Mouse (Mus musculus) stomach, embryonic 14.5 days (tissue): ENCODE measurements at regions not wholly inside any gene's neighbourhood (a gene's known extent, or its start where the extent isn't known, plus 50 kb on each side); places are given as distances from the start of the nearest gene placed in this dataset.

Experiments
- ATAC-seq: fragments of 200-750 bp; cut with Nextera tagmentation; 2 replicates; pipeline ENCODE4 v1.8.0; 2017; ENCODE audit warnings: low read depth, moderate TSS enrichment; ENCODE audit not compliant: insufficient number of reproducible peaks, insufficient read depth, low FRiP score
- H3K27ac ChIP-seq: fragments of 300-500 bp; sonication (generic); 2 replicates; pipeline ENCODE4 v1.5.1; 2014; ENCODE audit warnings: mild to moderate bottlenecking, low read length, moderate library complexity, mixed read lengths
- H3K27me3 ChIP-seq: fragments of 300-500 bp; sonication (generic); 2 replicates; pipeline ENCODE4 v1.6.1; 2014; ENCODE audit warnings: low read length, control low read depth, mixed read lengths; ENCODE audit not compliant: control insufficient read depth, insufficient read depth
- H3K36me3 ChIP-seq: fragments of 300-500 bp; sonication (generic); 2 replicates; pipeline ENCODE4 v1.6.1; 2014; ENCODE audit warnings: mild to moderate bottlenecking, control low read depth, low read length, moderate library complexity, mixed read lengths; ENCODE audit not compliant: control insufficient read depth, insufficient read depth
- H3K4me1 ChIP-seq: fragments of 300-500 bp; sonication (generic); 2 replicates; pipeline ENCODE4 v1.6.1; 2014; ENCODE audit warnings: low read length, control low read depth, mixed read lengths; ENCODE audit not compliant: control insufficient read depth, insufficient read depth
- H3K4me2 ChIP-seq: fragments of 300-500 bp; sonication (generic); replicated peaks from 2 replicates; pipeline ENCODE4 v1.6.1; 2014; ENCODE audit warnings: low read depth, low read length, control low read depth
- H3K4me3 ChIP-seq: fragments of 300-500 bp; sonication (generic); 2 replicates; pipeline ENCODE4 v1.5.1; 2014; ENCODE audit warnings: low read depth, low read length, control low read depth
- H3K9ac ChIP-seq: fragments of 300-500 bp; sonication (generic); replicated peaks from 2 replicates; pipeline ENCODE4 v1.6.1; 2014; ENCODE audit warnings: low read depth, mild to moderate bottlenecking, control low read depth, low read length, moderate library complexity, mixed read lengths
- H3K9me3 ChIP-seq: fragments of 300-500 bp; sonication (generic); 2 replicates; pipeline ENCODE4 v1.6.1; 2016; ENCODE audit warnings: low read depth, low read length, control low read depth; ENCODE audit not compliant: control insufficient read depth
- WGBS: fragments of 180-500 bp; shearing (Covaris S2); extraction: QIAGEN DNeasy Blood & Tissue Kit; methylation state at CpG from one replicate; pipeline ENCODE4 v1.1.7; 2014; 5-methylcytosine and 5-hydroxymethylcytosine counted together

DNA sequence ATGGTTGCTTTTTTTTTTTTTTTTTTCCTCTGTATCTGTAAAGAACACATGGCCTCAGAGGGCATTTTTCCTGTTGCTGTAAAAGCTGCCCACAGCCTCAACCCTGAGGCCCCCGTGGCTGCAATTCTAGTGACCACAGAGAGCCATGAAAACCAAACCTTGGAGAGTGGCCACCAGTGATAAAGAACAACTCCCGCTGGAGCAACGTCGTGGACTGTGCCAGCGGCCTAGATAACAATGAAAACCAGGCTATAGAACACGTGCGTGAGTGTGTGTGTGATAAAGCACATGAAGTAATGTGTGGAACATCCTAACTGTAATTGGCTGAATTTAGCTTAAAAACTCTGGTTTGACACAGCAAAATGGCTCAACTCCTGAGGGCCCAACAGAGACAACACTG lies 392.9 kb upstream of the Igfbp3 start:
- Histone ChIP-seq H3K9me3 (no peaks in the 10 kb centered on the region), H3K4me2 (no peak overlapping the region), H3K27ac (no peak overlapping the region), H3K9ac (no peak overlapping the region), H3K27me3 (no peaks in the 10 kb centered on the region), H3K36me3 (no peaks in the 10 kb centered on the region), H3K4me3 (no peak overlapping the region), H3K4me1 (no peaks in the 10 kb centered on the region)
- ATAC-seq, result no peak
- 79% methylated on average over 7 of the region's 7 CpGs for WGBS

GRCm38 (mm10) chr11:7592010-7592409 lies 378.3 kb upstream of the Igfbp3 start:
- no peaks in the 10 kb centered on the region for H3K36me3 ChIP-seq
- no peak overlapping the region for H3K4me2 ChIP-seq
- no peaks in the 10 kb centered on the region for H3K27me3 ChIP-seq
- H3K9ac ChIP-seq, result no peak overlapping the region
- H3K4me3 ChIP-seq, result no peak overlapping the region
- 79% methylated on average over 4 of the region's 4 CpGs for WGBS
- H3K27ac ChIP-seq, result no peak overlapping the region
- H3K4me1 ChIP-seq, result no peaks in the 10 kb centered on the region
- H3K9me3 ChIP-seq, result no peaks in the 10 kb centered on the region
- ATAC-seq, result no peak

DNA sequence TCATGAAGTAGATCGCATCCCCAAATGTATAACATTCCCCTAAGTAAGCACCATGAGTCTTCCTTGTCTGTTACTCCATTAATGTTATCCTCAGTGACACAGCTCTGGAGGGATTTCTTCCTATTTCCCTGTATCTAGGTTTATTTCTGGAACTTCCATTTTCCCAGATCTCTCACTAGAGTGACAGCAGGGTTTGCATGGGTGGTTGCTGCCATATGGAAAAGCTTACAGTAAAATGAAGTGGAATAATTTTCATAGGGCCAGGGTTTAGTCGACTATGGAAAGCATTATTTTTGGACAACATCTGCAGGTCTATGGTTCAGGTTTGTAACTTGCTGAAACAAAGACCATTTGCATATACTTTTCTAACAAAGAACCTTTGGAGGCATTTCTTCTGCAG lies 369.6 kb upstream of the Igfbp3 start:
- no peaks in the 10 kb centered on the region for H3K27me3 ChIP-seq
- WGBS, result 96% methylated on average over 2 of the region's 2 CpGs
- H3K27ac ChIP-seq, result no peak overlapping the region
- no peaks in the 10 kb centered on the region for H3K9me3 ChIP-seq
- ATAC-seq, result no peak
- no peak overlapping the region for H3K4me3 ChIP-seq
- no peaks in the 10 kb centered on the region for H3K36me3 ChIP-seq
- H3K4me1 ChIP-seq, result no peaks in the 10 kb centered on the region
- H3K4me2 ChIP-seq, result no peak overlapping the region
- H3K9ac ChIP-seq, result no peak overlapping the region

DNA sequence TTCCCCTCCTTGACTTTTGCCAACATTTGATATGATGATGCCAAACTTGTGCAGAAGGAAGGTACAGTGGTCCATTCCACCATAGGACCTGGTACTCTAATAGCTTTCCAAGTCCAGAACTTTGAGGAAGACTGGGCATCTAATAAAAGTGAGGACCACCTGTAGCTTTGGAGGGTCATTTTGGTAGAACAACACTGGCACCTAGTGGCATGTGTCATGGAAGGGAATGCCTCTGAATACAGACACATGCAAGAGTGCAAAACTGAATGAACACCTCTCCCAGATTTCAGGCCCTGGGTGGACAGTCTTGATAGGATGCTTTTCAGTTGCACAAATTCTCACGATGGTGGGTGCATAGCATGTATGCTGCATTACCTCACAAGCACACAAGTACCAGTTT lies 354.8 kb upstream of the Igfbp3 start:
- H3K9ac ChIP-seq, result no peak overlapping the region
- ATAC-seq, result no peak
- H3K4me2 ChIP-seq, result no peak overlapping the region
- H3K27me3 ChIP-seq, result no peaks in the 10 kb centered on the region
- H3K9me3 ChIP-seq, result no peaks in the 10 kb centered on the region
- H3K4me3 ChIP-seq, result no peak overlapping the region
- H3K27ac ChIP-seq, result no peak overlapping the region
- WGBS, result 72% methylated on average over 1 of the region's 1 CpGs
- no peaks in the 10 kb centered on the region for H3K36me3 ChIP-seq
- no peaks in the 10 kb centered on the region for H3K4me1 ChIP-seq

- Histone ChIP-seq H3K4me3 (no peak overlapping the region), H3K9ac (no peak overlapping the region), H3K27ac (no peak overlapping the region), H3K4me2 (no peak overlapping the region), H3K4me1 (no peaks in the 10 kb centered on the region), H3K9me3 (no peaks in the 10 kb centered on the region), H3K27me3 (no peaks in the 10 kb centered on the region), H3K36me3 (no peaks in the 10 kb centered on the region)
- WGBS, result 51% methylated on average over 2 of the region's 2 CpGs
- no peak for ATAC-seq
Measured at GRCm38 (mm10) chr11:7562029-7562428, 348.3 kb upstream of the Igfbp3 start.

DNA sequence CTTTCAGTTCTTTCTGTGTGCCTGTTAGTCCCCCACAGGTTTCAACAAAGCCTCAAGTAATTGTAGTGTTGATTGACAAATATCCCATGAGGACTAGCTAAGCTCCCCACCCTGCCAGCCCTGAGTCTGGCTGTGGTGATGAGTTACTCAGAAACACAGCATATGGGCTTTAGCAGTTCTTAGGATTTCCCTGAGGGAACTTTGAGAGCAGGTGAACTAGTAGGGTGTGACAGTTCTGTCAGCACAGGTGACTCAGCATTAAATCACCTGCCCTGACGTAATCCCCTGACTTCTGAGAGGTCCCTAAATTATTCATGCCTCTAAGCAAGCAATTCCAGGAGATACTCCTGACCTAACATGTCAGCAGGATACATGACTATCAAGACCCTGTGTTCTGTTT lies 347.7 kb upstream of the Igfbp3 start:
- no peaks in the 10 kb centered on the region for H3K4me1 ChIP-seq
- no peaks in the 10 kb centered on the region for H3K36me3 ChIP-seq
- H3K9ac ChIP-seq, result no peak overlapping the region
- H3K4me3 ChIP-seq, result no peak overlapping the region
- H3K9me3 ChIP-seq, result no peaks in the 10 kb centered on the region
- H3K27ac ChIP-seq, result no peak overlapping the region
- no peak for ATAC-seq
- no peaks in the 10 kb centered on the region for H3K27me3 ChIP-seq
- H3K4me2 ChIP-seq, result no peak overlapping the region
- WGBS, result 41% methylated on average over 1 of the region's 1 CpGs

DNA sequence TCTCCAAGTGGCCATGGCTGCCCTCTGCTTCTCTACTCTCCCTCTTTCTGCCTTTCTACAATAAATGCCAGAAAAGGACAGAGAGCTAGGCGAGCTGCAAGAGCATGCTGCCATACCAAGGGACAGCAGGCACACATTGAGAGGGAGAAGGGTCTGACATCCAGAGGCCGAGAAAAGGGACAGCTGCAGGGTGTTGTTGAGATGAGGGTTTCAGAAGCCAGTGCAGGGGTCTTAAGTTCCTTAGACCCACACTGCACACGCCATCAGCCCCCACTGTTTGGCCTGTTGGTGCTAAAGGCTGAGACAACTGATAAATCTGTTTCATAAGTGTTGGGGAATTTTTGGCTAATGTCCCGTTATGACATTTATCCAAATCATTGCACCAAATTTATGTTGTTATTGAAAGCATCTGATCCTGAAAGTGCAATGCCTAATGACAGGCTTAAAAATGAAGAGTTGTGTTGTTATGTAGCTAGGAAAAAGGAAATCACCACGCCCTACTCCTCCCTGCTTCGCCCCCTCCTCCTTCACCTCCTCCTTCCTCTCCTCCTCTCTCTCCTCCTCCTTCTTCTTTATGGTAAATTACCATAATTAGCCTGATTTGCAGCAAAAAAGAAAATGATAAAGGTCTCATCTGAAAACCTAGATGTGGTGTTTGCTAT lies 342.0 kb upstream of the Igfbp3 start:
- Histone ChIP-seq H3K4me3 (no peak overlapping the region), H3K4me2 (no peak overlapping the region), H3K4me1 (no peaks in the 10 kb centered on the region), H3K9me3 (no peaks in the 10 kb centered on the region), H3K36me3 (no peaks in the 10 kb centered on the region), H3K27me3 (no peaks in the 10 kb centered on the region), H3K27ac (no peak overlapping the region), H3K9ac (no peak overlapping the region)
- WGBS, result 64% methylated on average over 6 of the region's 6 CpGs
- ATAC-seq, result no peak

DNA sequence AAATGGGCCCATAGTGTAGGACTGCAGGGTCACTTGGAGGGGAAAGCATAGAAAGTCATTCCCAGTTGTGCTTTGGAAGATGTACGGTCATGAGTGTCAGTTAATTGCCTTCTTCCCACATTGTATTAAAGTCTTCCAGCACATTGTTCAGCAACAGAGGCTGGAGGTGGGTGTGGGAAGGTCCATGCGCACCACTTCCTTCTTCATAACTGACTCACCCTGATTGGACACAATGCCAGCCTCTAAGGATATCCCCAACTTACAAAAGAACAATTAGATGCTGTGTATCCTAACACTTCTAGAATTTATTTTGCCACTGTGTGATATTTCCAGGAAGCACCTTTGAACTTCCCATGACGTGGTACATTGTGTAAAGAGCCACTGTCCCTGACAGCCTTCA lies 338.4 kb upstream of the Igfbp3 start:
- H3K4me2 ChIP-seq, result no peak overlapping the region
- no peak overlapping the region for H3K27ac ChIP-seq
- WGBS, result 79% methylated on average over 3 of the region's 3 CpGs
- H3K4me3 ChIP-seq, result no peak overlapping the region
- H3K27me3 ChIP-seq, result no peaks in the 10 kb centered on the region
- no peaks in the 10 kb centered on the region for H3K4me1 ChIP-seq
- H3K9ac ChIP-seq, result no peak overlapping the region
- H3K36me3 ChIP-seq, result no peaks in the 10 kb centered on the region
- ATAC-seq, result no peak
- no peaks in the 10 kb centered on the region for H3K9me3 ChIP-seq

GRCm38 (mm10) chr11:7547796-7548195 lies 334.1 kb upstream of the Igfbp3 start:
- no peak overlapping the region for H3K4me2 ChIP-seq
- WGBS, result 61% methylated on average over 2 of the region's 2 CpGs
- no peaks in the 10 kb centered on the region for H3K9me3 ChIP-seq
- H3K27me3 ChIP-seq, result no peaks in the 10 kb centered on the region
- no peak overlapping the region for H3K27ac ChIP-seq
- no peak overlapping the region for H3K4me3 ChIP-seq
- H3K4me1 ChIP-seq, result no peaks in the 10 kb centered on the region
- no peaks in the 10 kb centered on the region for H3K36me3 ChIP-seq
- no peak for ATAC-seq
- no peak overlapping the region for H3K9ac ChIP-seq
